Comparison of ENCODE assay signal across 17 mouse cellular contexts in the genomic region with DNA sequence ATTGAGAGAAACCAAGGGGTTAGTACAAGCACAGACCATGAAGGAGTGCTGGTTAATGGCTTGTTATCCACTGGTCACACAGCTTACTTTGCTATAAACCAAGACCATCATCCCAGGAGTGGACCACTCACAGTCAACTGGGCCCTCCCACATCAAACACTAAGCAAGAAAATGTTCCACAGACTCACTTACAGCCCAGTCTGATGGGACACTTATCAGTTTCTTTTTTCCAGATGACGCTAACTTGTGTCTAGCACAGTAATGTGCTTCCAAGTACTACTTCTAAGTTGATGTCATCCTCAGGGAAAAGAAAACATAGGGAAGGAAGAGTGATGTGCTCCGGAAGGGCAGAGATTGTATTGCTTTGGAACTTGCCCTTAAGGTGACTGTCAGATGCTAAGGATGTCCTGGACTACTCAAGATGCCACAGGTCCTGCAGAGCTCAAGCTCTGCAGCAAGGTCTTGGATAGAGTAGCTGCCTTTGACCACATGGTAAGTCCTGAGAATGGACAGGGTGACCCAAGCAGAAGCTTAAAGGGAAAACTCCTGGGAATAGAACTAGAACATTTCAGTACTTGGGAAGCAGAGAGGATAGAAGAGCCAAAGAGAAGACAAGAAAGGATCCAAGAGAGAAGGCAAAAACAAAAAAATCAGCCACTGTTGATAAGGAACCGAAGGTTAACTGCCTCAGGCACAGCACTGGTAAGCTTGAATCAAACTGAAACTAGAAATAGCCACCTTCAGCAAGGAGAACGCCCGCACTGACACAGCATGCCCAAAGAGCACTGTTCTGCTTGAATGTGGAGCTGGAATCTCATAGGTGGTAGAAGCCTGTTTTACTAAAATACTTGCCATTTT.
DNase-seq lines count a peak whose midpoint lies in the region; ATAC-seq and TF ChIP-seq lines count a peak whose summit lies in the region.
"Had no signal": no experiment of that assay in that cellular context is flagged by ENCODE, and none has a peak within 500 bp of the region (broad histone marks: within the 10 kb centered on the region; RNA-seq: fewer than 3 reads in every experiment).

No protein-coding gene starts in this region.

- no peak; the same call in 1 of the 2 replicates for ATAC-seq in heart, embryonic 16.5 days (replicated peaks; ENCODE audit: extremely low read depth, insufficient read depth, low FRiP score)
- ATAC-seq in kidney, embryonic 16.5 days (ENCODE audit: low FRiP score, low TSS enrichment) = peak; percentile 57; the same call in 1 of the 2 replicates
- no peak for ATAC-seq in erythroblast, adult 5-6 weeks (replicated peaks; ENCODE audit: low FRiP score, poor library complexity, severe bottlenecking)
- ATAC-seq: forebrain, postnatal 0 days; hindbrain, postnatal 0 days; liver, postnatal 0 days had no signal

- 61% methylated on average over 5 of the region's 5 CpGs for WGBS in heart, embryonic 10.5 days
- 53% methylated on average over 5 of the region's 5 CpGs for WGBS in heart, embryonic 16.5 days
- 65% methylated on average over 5 of the region's 5 CpGs for WGBS in kidney, embryonic 16.5 days
- 89% methylated on average over 5 of the region's 5 CpGs for WGBS in limb, embryonic 10.5 days

- peaks cover 7% of the 10 kb centered on the region; the same call in 1 of the 2 replicates for H3K4me1 ChIP-seq in heart, embryonic 10.5 days
- H3K4me1 ChIP-seq in CH12.LX (ENCODE audit: control insufficient read depth in 1 of 2, insufficient read depth in 2 of 2) = peaks cover 13 to 52% of the 10 kb centered on the region in 2 experiments
- H3K4me1 ChIP-seq in heart, embryonic 16.5 days (ENCODE audit: control insufficient read depth, insufficient read depth, low read length) = 0 out of 2 replicates have a peak, but pooled peaks cover 5% of the 10 kb centered on the region
- no peaks in the 10 kb centered on the region for H3K4me1 ChIP-seq in kidney, embryonic 16.5 days (ENCODE audit: insufficient read depth, low read length)
- H3K4me1 ChIP-seq in limb, embryonic 10.5 days = no peaks in the 10 kb centered on the region
- H3K4me1 ChIP-seq: embryonic facial prominence, embryonic 15.5 days had no signal

- peak; percentile 73 for TF ChIP-seq EP300 in CH12.LX (IDR thresholded peaks at IDR 0.05; ENCODE audit: low read length)

- peak overlapping the region; percentile 77 for H3K9ac ChIP-seq in CH12.LX (ENCODE audit: insufficient read depth, low read depth)
- peak overlapping the region; percentile 40; the same call in 1 of the 2 replicates for H3K9ac ChIP-seq in heart, embryonic 16.5 days (ENCODE audit: low read length)
- no peak overlapping the region for H3K9ac ChIP-seq in kidney, embryonic 16.5 days (replicated peaks; ENCODE audit: low read length)
- H3K9ac ChIP-seq: embryonic facial prominence, embryonic 15.5 days; forebrain, postnatal 0 days; liver, postnatal 0 days; midbrain, embryonic 12.5 days had no signal

- DNase-seq in heart, adult 18-20 months = peak; percentile 49 to 51
- DNase-seq in heart, embryonic 10.5 days (ENCODE audit: low spot score) = no peak
- DNase-seq in CH12.LX (ENCODE audit: extremely low read depth) = peak; percentile 76
- DNase-seq in limb, embryonic 10.5 days (ENCODE audit: low spot score) = no peak
- DNase-seq in right cerebral cortex, postnatal 25 days = no peak
- DNase-seq: cerebellum, adult 11-12 months; forebrain, postnatal 0 days; gastrocnemius, postnatal 14 days; liver, postnatal 0 days; lung, postnatal 36 days had no signal

- dilution Hi-C loops in CH12.LX (cut with MboI; ENCODE audit: extremely low pct_ligation_motif_present, extremely low pct_unique_long_range_greater_than_20kb, low sequenced_read_pairs) = no loop called here

- peaks cover 31% of the 10 kb centered on the region for H3K79me2 ChIP-seq in CH12.LX (replicated peaks; ENCODE audit: control insufficient read depth, extremely low read depth, insufficient read depth, poor library complexity, severe bottlenecking)

- no peaks in the 10 kb centered on the region for H3K9me3 ChIP-seq in heart, embryonic 10.5 days
- no peaks in the 10 kb centered on the region for H3K9me3 ChIP-seq in CH12.LX (replicated peaks; ENCODE audit: low read length)
- H3K9me3 ChIP-seq in heart, embryonic 16.5 days (replicated peaks; ENCODE audit: control insufficient read depth, low read length) = no peaks in the 10 kb centered on the region
- no peaks in the 10 kb centered on the region for H3K9me3 ChIP-seq in kidney, embryonic 16.5 days (ENCODE audit: low read length)
- H3K9me3 ChIP-seq in limb, embryonic 10.5 days (replicated peaks) = no peaks in the 10 kb centered on the region
- H3K9me3 ChIP-seq: embryonic facial prominence, embryonic 15.5 days; midbrain, embryonic 12.5 days had no signal

- no peak for TF ChIP-seq CTCF in CH12.LX (conservative IDR thresholded peaks at IDR 0.05 in 1 of 2, IDR thresholded peaks at IDR 0.05 in 1 of 2; ENCODE audit: low read depth in 2 of 2, low read length in 2 of 2)

- peak overlapping the region; percentile 97 for H3K4me2 ChIP-seq in CH12.LX (ENCODE audit: insufficient read depth, low read depth, poor library complexity, severe bottlenecking)
- peak overlapping the region; percentile 40; the same call in 1 of the 2 replicates for H3K4me2 ChIP-seq in heart, embryonic 16.5 days (ENCODE audit: low read depth, low read length)
- no peak overlapping the region for H3K4me2 ChIP-seq in kidney, embryonic 16.5 days (replicated peaks; ENCODE audit: low read depth, low read length)
- H3K4me2 ChIP-seq: embryonic facial prominence, embryonic 15.5 days; midbrain, embryonic 12.5 days had no signal

- H3K36me3 ChIP-seq in heart, embryonic 10.5 days = no peaks in the 10 kb centered on the region
- H3K36me3 ChIP-seq in CH12.LX (replicated peaks in 1 of 2; ENCODE audit: control insufficient read depth in 1 of 2, insufficient read depth in 1 of 2, low read length in 1 of 2) = no peaks in the 10 kb centered on the region
- H3K36me3 ChIP-seq in heart, embryonic 16.5 days (ENCODE audit: control insufficient read depth, insufficient read depth) = no peaks in the 10 kb centered on the region
- H3K36me3 ChIP-seq in kidney, embryonic 16.5 days (ENCODE audit: insufficient read depth, low read length) = no peaks in the 10 kb centered on the region
- no peaks in the 10 kb centered on the region for H3K36me3 ChIP-seq in limb, embryonic 10.5 days
- H3K36me3 ChIP-seq: embryonic facial prominence, embryonic 15.5 days; midbrain, embryonic 12.5 days had no signal

- in situ Hi-C loops in CH12.LX (cut with MboI; ENCODE audit: low pct_ligation_motif_present, low pct_unique_long_range_greater_than_20kb, low sequenced_read_pairs) = no loop called here

- TF ChIP-seq POLR2A in CH12.LX (IDR thresholded peaks at IDR 0.05; ENCODE audit: low read depth, low read length) = peak; percentile 37; the same call in 1 of the 2 replicates

- no peak for TF ChIP-seq RAD21 in CH12.LX (IDR thresholded peaks at IDR 0.05; ENCODE audit: low read depth, low read length)

- no peak overlapping the region for H3K27ac ChIP-seq in heart, embryonic 10.5 days
- peak overlapping the region; percentile 93 for H3K27ac ChIP-seq in CH12.LX (ENCODE audit: insufficient read depth, low read depth)
- H3K27ac ChIP-seq in heart, embryonic 16.5 days (ENCODE audit: low read length) = peak overlapping the region; percentile 48
- no peak overlapping the region for H3K27ac ChIP-seq in kidney, embryonic 16.5 days (ENCODE audit: low read length)
- no peak overlapping the region for H3K27ac ChIP-seq in limb, embryonic 10.5 days
- H3K27ac ChIP-seq: embryonic facial prominence, embryonic 15.5 days; hindbrain, postnatal 0 days; midbrain, embryonic 12.5 days had no signal

- no peaks in the 10 kb centered on the region for H3K27me3 ChIP-seq in heart, embryonic 10.5 days (ENCODE audit: insufficient read depth, poor library complexity, severe bottlenecking)
- no peaks in the 10 kb centered on the region for H3K27me3 ChIP-seq in CH12.LX (replicated peaks)
- H3K27me3 ChIP-seq in heart, embryonic 16.5 days (ENCODE audit: control insufficient read depth, insufficient read depth, low read length) = no peaks in the 10 kb centered on the region
- H3K27me3 ChIP-seq in kidney, embryonic 16.5 days (ENCODE audit: insufficient read depth, low read length) = no peaks in the 10 kb centered on the region
- no peaks in the 10 kb centered on the region for H3K27me3 ChIP-seq in limb, embryonic 10.5 days (ENCODE audit: low read depth, poor library complexity, severe bottlenecking)
- H3K27me3 ChIP-seq: embryonic facial prominence, embryonic 15.5 days; midbrain, embryonic 12.5 days had no signal

- no peak overlapping the region for H3K4me3 ChIP-seq in heart, embryonic 10.5 days
- peak overlapping the region; percentile 13 to 50 (median 45) for H3K4me3 ChIP-seq in CH12.LX (replicated peaks in 1 of 3; ENCODE audit: low read depth in 2 of 3, low read length in 2 of 3, poor library complexity in 1 of 3)
- no peak overlapping the region for H3K4me3 ChIP-seq in heart, embryonic 16.5 days (ENCODE audit: low read length)
- H3K4me3 ChIP-seq in kidney, embryonic 16.5 days (ENCODE audit: low read length) = no peak overlapping the region
- no peak overlapping the region for H3K4me3 ChIP-seq in limb, embryonic 10.5 days
- H3K4me3 ChIP-seq: embryonic facial prominence, embryonic 15.5 days; midbrain, embryonic 12.5 days; myocyte had no signal

TF ChIP-seq in CH12.LX, 34 proteins besides CTCF, POLR2A, EP300 and RAD21 (continues in another document):
- TF ChIP-seq SIN3A (IDR thresholded peaks at IDR 0.05; ENCODE audit: low read length) (peak; percentile 66), CHD2 (IDR thresholded peaks at IDR 0.05; ENCODE audit: low read length) (no peak; the same call in 1 of the 2 replicates), USF1 (IDR thresholded peaks at IDR 0.05; ENCODE audit: low read depth, low read length) (no peak), MAZ (IDR thresholded peaks at IDR 0.05; ENCODE audit: low read depth, low read length) (peak; percentile 64; the same call in 1 of the 2 replicates), HCFC1 (IDR thresholded peaks at IDR 0.05; ENCODE audit: low read depth, low read length) (no peak; the same call in 1 of the 2 replicates), NELFE (IDR thresholded peaks at IDR 0.05; ENCODE audit: low read depth, low read length) (0 out of 2 replicates have a peak, but pooled peaks have one; percentile 18), IRF4 (IDR thresholded peaks at IDR 0.05; ENCODE audit: low read depth, low read length) (peak; percentile 90), USF2 (conservative IDR thresholded peaks at IDR 0.05; ENCODE audit: low read depth, low read length) (no peak), E2F4 (IDR thresholded peaks at IDR 0.05; ENCODE audit: insufficient replicate concordance, low read depth, low read length) (no peak), MXI1 (IDR thresholded peaks at IDR 0.05; ENCODE audit: low read depth, low read length) (peak; percentile 84), JUND (conservative IDR thresholded peaks at IDR 0.05; ENCODE audit: low read depth, low read length) (peak; percentile 52), UBTF (IDR thresholded peaks at IDR 0.05; ENCODE audit: low read depth, low read length) (0 out of 2 replicates have a peak, but pooled peaks have one; percentile 45), KAT2A (IDR thresholded peaks at IDR 0.05; ENCODE audit: insufficient replicate concordance, low read length) (no peak), NRF1 (IDR thresholded peaks at IDR 0.05; ENCODE audit: low read depth, low read length) (no peak)

Comparison
In these comparisons a context has a peak if more than half of its experiments do, and no peak if none do; other contexts are left out.
1. DNase-seq: peak in heart, adult 18-20 months (2 of 2) and CH12.LX (single experiment); none in heart, embryonic 10.5 days (single experiment), limb, embryonic 10.5 days (single experiment) and right cerebral cortex, postnatal 25 days (single experiment).
2. H3K27ac ChIP-seq: peak in CH12.LX (single experiment) and heart, embryonic 16.5 days (single experiment); none in heart, embryonic 10.5 days (single experiment), kidney, embryonic 16.5 days (single experiment) and limb, embryonic 10.5 days (single experiment).
3. H3K4me3 ChIP-seq: peak in CH12.LX (3 of 3); none in heart, embryonic 10.5 days (single experiment), heart, embryonic 16.5 days (single experiment), kidney, embryonic 16.5 days (single experiment) and limb, embryonic 10.5 days (single experiment).